Mouse (Mus musculus): ENCODE data around the gene Mitd1.

DNA sequence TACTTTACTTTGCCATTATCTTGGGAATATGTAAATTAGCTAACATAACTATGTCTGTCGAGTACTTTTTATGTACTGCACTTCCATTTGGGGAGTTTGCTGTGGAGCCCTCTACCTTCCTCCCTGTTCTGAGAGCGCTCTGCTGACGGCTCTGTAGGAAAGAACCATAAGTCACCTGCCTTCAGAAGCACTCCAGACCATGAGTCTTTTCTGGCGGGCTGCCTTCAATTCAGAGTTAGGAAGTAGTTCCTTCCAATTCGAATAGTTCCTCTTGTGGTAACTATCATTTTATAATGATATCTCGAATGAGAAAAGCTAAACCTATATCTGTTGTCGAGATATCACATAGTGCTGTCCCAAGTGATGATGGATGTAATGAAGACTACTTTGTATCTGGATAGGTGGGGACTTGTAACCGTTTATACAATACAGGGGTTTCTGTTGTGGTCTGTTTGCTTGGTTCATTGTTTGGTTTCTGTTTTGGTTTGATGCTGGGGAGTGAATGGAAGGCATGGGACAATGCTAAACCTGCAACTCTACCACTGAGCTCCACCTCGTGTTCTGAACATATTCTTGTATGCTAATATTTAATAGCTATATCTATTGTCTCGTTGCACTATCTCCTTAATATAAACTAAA is 22.4 kb downstream of the Mitd1 start:
- TF ChIP-seq GATA1 (IDR thresholded peaks at IDR 0.05; ENCODE audit: low read length) = no peak
- no peak for TF ChIP-seq TAL1 (IDR thresholded peaks at IDR 0.05; ENCODE audit: low read length)

Measured in erythroblast, embryonic 14.5 days (primary cell).